1 mouse cellular context compared by ENCODE assay signal in the genomic region with DNA sequence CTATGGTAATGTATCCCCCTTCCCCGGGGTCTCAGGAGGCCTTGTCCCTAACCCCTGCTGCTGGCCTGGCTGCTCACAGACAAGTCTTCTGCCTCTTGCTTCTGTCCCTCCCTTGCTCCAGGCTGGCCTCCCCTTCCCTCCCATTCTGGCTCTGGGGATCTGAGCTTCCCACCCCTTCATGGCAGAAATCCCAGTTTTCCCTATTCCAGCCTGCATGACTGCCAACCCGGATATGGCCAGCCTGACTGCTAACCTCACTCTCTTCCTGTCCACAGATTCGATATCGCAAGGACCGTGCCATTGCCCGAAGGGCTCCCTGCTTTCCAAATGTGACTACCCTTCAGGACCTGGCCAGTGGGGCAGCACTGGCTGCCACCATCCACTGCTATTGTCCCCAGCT.
TF ChIP-seq lines count a peak whose summit lies in the region.

No protein-coding gene starts in this region.

TF ChIP-seq in ES-E14, 5 proteins besides CTCF, POLR2A, EP300 and RAD21:
- TF ChIP-seq MAFK (IDR thresholded peaks at IDR 0.05; ENCODE audit: insufficient read depth, low read depth, low read length): no peak
- no peak for TF ChIP-seq CHD2 (IDR thresholded peaks at IDR 0.05; ENCODE audit: low read depth, low read length)
- no peak for TF ChIP-seq HCFC1 (IDR thresholded peaks at IDR 0.05; ENCODE audit: borderline replicate concordance, insufficient read depth, low read length)
- TF ChIP-seq ZNF384 (IDR thresholded peaks at IDR 0.05; ENCODE audit: low read depth, low read length): no peak
- TF ChIP-seq ZC3H11A (IDR thresholded peaks at IDR 0.05; ENCODE audit: borderline replicate concordance, low read depth, low read length): no peak
